ENCODE assay signal across 31 mouse cellular contexts in the genomic region with DNA sequence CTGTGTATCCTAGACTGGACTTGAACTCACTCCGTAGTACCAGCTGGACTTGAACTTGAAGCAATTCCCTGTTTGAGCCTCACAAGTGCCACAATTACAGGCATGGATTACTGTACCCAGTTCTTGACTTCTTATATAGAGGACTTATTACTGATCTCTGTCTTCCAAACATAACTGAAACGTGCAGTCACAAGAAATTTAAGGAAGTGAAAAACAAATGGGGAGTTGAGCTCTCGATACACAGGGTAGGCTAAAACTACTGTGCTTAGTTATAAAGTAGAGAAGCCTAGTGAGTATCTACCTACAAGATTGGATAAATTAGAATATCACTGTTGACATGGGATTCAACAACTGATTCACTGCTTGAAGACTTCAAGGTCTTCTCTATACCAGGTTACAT.
"Had no signal": no experiment of that assay in that cellular context is flagged by ENCODE, and none has a peak within 500 bp of the region (broad histone marks: within the 10 kb centered on the region; RNA-seq: fewer than 3 reads in every experiment).

No protein-coding gene starts in this region.

- H3K36me3 ChIP-seq: liver, embryonic 13.5 days; liver, embryonic 15.5 days had no signal

- H3K9me3 ChIP-seq: limb, embryonic 10.5 days; limb, embryonic 12.5 days; limb, embryonic 13.5 days; limb, embryonic 15.5 days; liver, embryonic 12.5 days; liver, embryonic 13.5 days; liver, embryonic 15.5 days; lung, embryonic 15.5 days; midbrain, embryonic 10.5 days; midbrain, embryonic 12.5 days; midbrain, embryonic 13.5 days; midbrain, embryonic 15.5 days; neural tube, embryonic 12.5 days had no signal

- H3K4me1 ChIP-seq: limb, embryonic 10.5 days; limb, embryonic 12.5 days; limb, embryonic 13.5 days; limb, embryonic 15.5 days; liver, embryonic 12.5 days; liver, embryonic 13.5 days; liver, embryonic 15.5 days; lung, embryonic 15.5 days; megakaryocyte, embryonic 14.5 days; midbrain, embryonic 12.5 days; neural tube, embryonic 12.5 days had no signal

- H3K27me3 ChIP-seq: limb, embryonic 12.5 days; limb, embryonic 13.5 days; limb, embryonic 15.5 days; liver, embryonic 12.5 days; liver, embryonic 13.5 days; liver, embryonic 15.5 days; lung, embryonic 15.5 days; megakaryocyte, embryonic 14.5 days; midbrain, embryonic 12.5 days; midbrain, embryonic 13.5 days; midbrain, embryonic 15.5 days; neural tube, embryonic 12.5 days had no signal

- H3K4me3 ChIP-seq: limb, embryonic 10.5 days; limb, embryonic 12.5 days; limb, embryonic 13.5 days; limb, embryonic 15.5 days; liver, embryonic 12.5 days; liver, embryonic 13.5 days; liver, embryonic 15.5 days; lung, embryonic 15.5 days; megakaryocyte, embryonic 14.5 days; midbrain, embryonic 10.5 days; midbrain, embryonic 12.5 days; midbrain, embryonic 13.5 days; midbrain, embryonic 15.5 days; myocyte; neural tube, embryonic 12.5 days had no signal

- ATAC-seq: liver, embryonic 12.5 days; liver, postnatal 0 days; lung, postnatal 0 days; midbrain, embryonic 13.5 days; midbrain, embryonic 15.5 days; midbrain, embryonic 16.5 days had no signal

- DNase-seq: left cerebral cortex, postnatal 4 days; liver; liver, embryonic 13.5 days; liver, postnatal 0 days; lung, adult 18-20 months; lung, adult 2 months; lung, embryonic 14.5 days; lung, postnatal 10 days; lung, postnatal 14 days; lung, postnatal 36 days; midbrain, embryonic 14.5 days had no signal

- H3K4me2 ChIP-seq: limb, embryonic 12.5 days; limb, embryonic 13.5 days; limb, embryonic 15.5 days; liver, embryonic 11.5 days; liver, embryonic 12.5 days; liver, embryonic 13.5 days; liver, embryonic 15.5 days; lung, embryonic 14.5 days; lung, embryonic 15.5 days; midbrain, embryonic 11.5 days; midbrain, embryonic 12.5 days; midbrain, embryonic 13.5 days; midbrain, embryonic 15.5 days; neural tube, embryonic 12.5 days had no signal

- H3K9ac ChIP-seq: limb, embryonic 12.5 days; limb, embryonic 13.5 days; limb, embryonic 15.5 days; liver, embryonic 12.5 days; liver, embryonic 13.5 days; liver, embryonic 14.5 days; liver, embryonic 15.5 days; liver, postnatal 0 days; lung, embryonic 14.5 days; lung, embryonic 15.5 days; midbrain, embryonic 12.5 days; midbrain, embryonic 13.5 days; midbrain, embryonic 15.5 days; neural tube, embryonic 12.5 days had no signal

- H3K27ac ChIP-seq: limb, embryonic 10.5 days; limb, embryonic 12.5 days; limb, embryonic 13.5 days; limb, embryonic 15.5 days; liver, embryonic 12.5 days; liver, embryonic 13.5 days; liver, embryonic 14.5 days; liver, embryonic 15.5 days; lung, embryonic 15.5 days; macrophage; midbrain, embryonic 10.5 days; midbrain, embryonic 12.5 days; midbrain, embryonic 13.5 days; midbrain, embryonic 15.5 days; neural tube, embryonic 12.5 days had no signal
